Mouse (Mus musculus) MEL (cell line): Measurements from ENCODE around the gene Fhit. TPM values are rescaled to one million over a fixed set of nuclear protein-coding genes. Genes with fewer than 3 reads are reported as not detected.

Source experiments
- DNase-seq: peaks from one replicate; pipeline ENCODE4 v3.0.0; 2011; ENCODE audit warnings: low read depth, low spot score
- H3K27ac ChIP-seq: 2 replicates; pipeline ENCODE4 v1.5.1; 2012; ENCODE audit warnings: low read depth, mild to moderate bottlenecking, control low read depth, low read length, moderate library complexity; ENCODE audit not compliant: control insufficient read depth
- H3K27me3 ChIP-seq, 2 experiments: fragments of 150-350 bp in 1 of 2; sonication (generic) in 1 of 2; 2 replicates each; pipeline ENCODE4 v1.6.1; 2012; ENCODE audit warnings: low read length in 2 of 2, mild to moderate bottlenecking in 2 of 2, improper control_type of control experiment in 1 of 2, moderate library complexity in 1 of 2; ENCODE audit not compliant: insufficient read depth in 2 of 2, control insufficient read depth in 1 of 2
- H3K36me3 ChIP-seq, 2 experiments: 2 replicates each; pipeline ENCODE4 v1.6.1; 2012 to 2014; ENCODE audit warnings: low read length in 2 of 2, improper control_type of control experiment in 1 of 2, inconsistent platforms in 1 of 2, mild to moderate bottlenecking in 1 of 2; ENCODE audit not compliant: insufficient read depth in 2 of 2, control insufficient read depth in 1 of 2
- H3K4me1 ChIP-seq, 2 experiments: fragments of 150-350 bp in 1 of 2; sonication (generic) in 1 of 2; 2 replicates each; pipeline ENCODE4 v1.6.1; 2012; ENCODE audit warnings: low read length in 2 of 2, improper control_type of control experiment in 1 of 2, mild to moderate bottlenecking in 1 of 2; ENCODE audit not compliant: insufficient read depth in 2 of 2, control insufficient read depth in 1 of 2
- H3K4me3 ChIP-seq, 2 experiments: fragments of 150-350 bp in 1 of 2; sonication (generic) in 1 of 2; 2 replicates each; pipeline ENCODE4 v1.5.1; 2012; ENCODE audit warnings: low read depth in 2 of 2, low read length in 2 of 2, mild to moderate bottlenecking in 2 of 2, moderate library complexity in 2 of 2, control low read depth in 1 of 2, improper control_type of control experiment in 1 of 2; ENCODE audit not compliant: control insufficient read depth in 1 of 2, insufficient read depth in 1 of 2
- H3K79me2 ChIP-seq: 2 replicates; pipeline ENCODE4 v1.6.1; 2012; ENCODE audit warnings: mild to moderate bottlenecking, low read length, moderate library complexity; ENCODE audit not compliant: control insufficient read depth, poor library complexity, insufficient read depth
- H3K9ac ChIP-seq: 2 replicates; pipeline ENCODE4 v1.6.1; 2012; ENCODE audit warnings: low read depth, mild to moderate bottlenecking, control low read depth, low read length, moderate library complexity; ENCODE audit not compliant: control insufficient read depth, poor library complexity, severe bottlenecking
- H3K9me3 ChIP-seq: fragments of 150-350 bp; sonication (generic); replicated peaks from 2 replicates; pipeline ENCODE4 v1.6.1; 2012; ENCODE audit warnings: mild to moderate bottlenecking, low read length, improper control_type of control experiment, moderate library complexity; ENCODE audit not compliant: insufficient read depth
- CHD1 ChIP-seq: IDR thresholded peaks from 2 replicates; pipeline ENCODE4 v1.6.1; 2012; ENCODE audit warnings: low read depth, mild to moderate bottlenecking, inconsistent platforms, low read length, improper control_type of control experiment
- CHD2 ChIP-seq: IDR thresholded peaks from 2 replicates; pipeline ENCODE4 v1.6.1; 2011; ENCODE audit warnings: low read length, improper control_type of control experiment
- E2F4 ChIP-seq: IDR thresholded peaks from 2 replicates; pipeline ENCODE4 v1.6.1; 2011; ENCODE audit warnings: low read depth, low read length, improper control_type of control experiment, borderline replicate concordance
- ELF1 ChIP-seq: IDR thresholded peaks from 2 replicates; pipeline ENCODE4 v1.6.1; 2014; ENCODE audit warnings: low read depth, mild to moderate bottlenecking, inconsistent platforms, low read length, improper control_type of control experiment, moderate library complexity
- ETS1 ChIP-seq: IDR thresholded peaks from 2 replicates; pipeline ENCODE4 v1.6.1; 2012; ENCODE audit warnings: low read depth, mild to moderate bottlenecking, inconsistent platforms, low read length, improper control_type of control experiment, moderate library complexity
- GABPA ChIP-seq: IDR thresholded peaks from 2 replicates; pipeline ENCODE4 v1.6.1; 2012; ENCODE audit warnings: low read depth, mild to moderate bottlenecking, inconsistent platforms, low read length, improper control_type of control experiment, moderate library complexity
- GATA1 ChIP-seq: IDR thresholded peaks from 2 replicates; pipeline ENCODE4 v1.6.1; 2011; ENCODE audit warnings: low read depth, low read length, improper control_type of control experiment
- HCFC1 ChIP-seq: IDR thresholded peaks from 2 replicates; pipeline ENCODE4 v1.6.1; 2012; ENCODE audit warnings: low read depth, mild to moderate bottlenecking, inconsistent platforms, low read length, improper control_type of control experiment, moderate library complexity
- KAT2A ChIP-seq: conservative IDR thresholded peaks from 2 replicates; pipeline ENCODE4 v1.6.1; 2012; ENCODE audit warnings: low read depth, low read length, improper control_type of control experiment, inconsistent platforms
- MAZ ChIP-seq: IDR thresholded peaks from 2 replicates; pipeline ENCODE4 v1.6.1; 2012; ENCODE audit warnings: low read depth, mild to moderate bottlenecking, inconsistent platforms, low read length, improper control_type of control experiment
- MYB ChIP-seq: IDR thresholded peaks from 2 replicates; pipeline ENCODE4 v1.6.1; 2011; ENCODE audit warnings: mild to moderate bottlenecking, low read depth, low read length, improper control_type of control experiment
- POLR2AphosphoS2 ChIP-seq: IDR thresholded peaks from 2 replicates; pipeline ENCODE4 v1.6.1; 2011; ENCODE audit warnings: low read length, improper control_type of control experiment
- POLR2AphosphoS5 ChIP-seq: IDR thresholded peaks from 2 replicates; pipeline ENCODE4 v1.6.1; 2012; ENCODE audit warnings: low read depth, borderline replicate concordance, mild to moderate bottlenecking, inconsistent platforms, low read length, moderate library complexity, mixed read lengths
- RAD21 ChIP-seq: IDR thresholded peaks from 2 replicates; pipeline ENCODE4 v1.6.1; 2011; ENCODE audit warnings: mild to moderate bottlenecking, low read depth, low read length, improper control_type of control experiment
- RCOR1 ChIP-seq: IDR thresholded peaks from 2 replicates; pipeline ENCODE4 v1.6.1; 2012; ENCODE audit warnings: low read depth, mild to moderate bottlenecking, inconsistent platforms, low read length, improper control_type of control experiment
- SIN3A ChIP-seq: IDR thresholded peaks from 2 replicates; pipeline ENCODE4 v1.6.1; 2012; ENCODE audit warnings: low read length, improper control_type of control experiment, inconsistent platforms
- SMC3 ChIP-seq: IDR thresholded peaks from 2 replicates; pipeline ENCODE4 v1.6.1; 2011; ENCODE audit warnings: low read depth, low read length, improper control_type of control experiment
- TCF12 ChIP-seq: IDR thresholded peaks from 2 replicates; pipeline ENCODE4 v1.6.1; 2014; ENCODE audit warnings: low read depth, mild to moderate bottlenecking, inconsistent platforms, low read length, improper control_type of control experiment, moderate library complexity
- UBTF ChIP-seq: IDR thresholded peaks from 2 replicates; pipeline ENCODE4 v1.6.1; 2012; ENCODE audit warnings: low read depth, mild to moderate bottlenecking, inconsistent platforms, low read length, improper control_type of control experiment, moderate library complexity, borderline replicate concordance; ENCODE audit not compliant: insufficient read depth
- USF1 ChIP-seq: IDR thresholded peaks from 2 replicates; pipeline ENCODE4 v1.6.1; 2014; ENCODE audit warnings: low read depth, mild to moderate bottlenecking, inconsistent platforms, low read length, improper control_type of control experiment, moderate library complexity
- USF2 ChIP-seq, 2 experiments: IDR thresholded peaks; 2 replicates each; pipeline ENCODE4 v1.6.1; 2011 to 2012; ENCODE audit warnings: improper control_type of control experiment in 2 of 2, low read length in 2 of 2, borderline replicate concordance in 1 of 2, inconsistent platforms in 1 of 2, low read depth in 1 of 2, mild to moderate bottlenecking in 1 of 2; ENCODE audit not compliant: insufficient read depth in 1 of 2
- ZC3H11A ChIP-seq: IDR thresholded peaks from 2 replicates; pipeline ENCODE4 v1.6.1; 2012; ENCODE audit warnings: low read depth, mild to moderate bottlenecking, inconsistent platforms, low read length, improper control_type of control experiment
- ZKSCAN1 ChIP-seq: IDR thresholded peaks from 2 replicates; pipeline ENCODE4 v1.6.1; 2012; ENCODE audit warnings: low read depth, mild to moderate bottlenecking, inconsistent platforms, low read length, improper control_type of control experiment, moderate library complexity
- ZNF384 ChIP-seq: IDR thresholded peaks from 2 replicates; pipeline ENCODE4 v1.6.1; 2012; ENCODE audit warnings: low read depth, mild to moderate bottlenecking, inconsistent platforms, low read length, improper control_type of control experiment
- polyA plus RNA-seq, 2 experiments: library from polyadenylated mRNA; stranded (reverse) in 1 of 2; unstranded in 1 of 2; fragments of >175 nt in 1 of 2; fragments of >200 nt in 1 of 2; gene quantifications; 2 replicates each; pipeline versions ENCODE4 v1.2.1 to v1.2.4; 2012; ENCODE audit warnings: low replicate concordance in 2 of 2, low read depth in 1 of 2; ENCODE audit not compliant: insufficient read length in 2 of 2, insufficient read depth in 1 of 2, missing spikeins in 1 of 2
- total RNA-seq: library from RNA; depleted of rRNA; stranded (reverse); fragments of 300-350 nt; gene quantifications from 2 replicates; pipeline ENCODE4 v1.2.3, GENCODE M21; 2012

The Fhit gene
- total and polyA plus RNA-seq, 3 experiments, result 0.77 to 1.3 TPM; not detected in 1

GRCm38 (mm10) chr14:10129088-10129487, 1032.7 kb downstream of the Fhit start:
- Histone ChIP-seq H3K27me3 (no peaks in the 10 kb centered on the region), H3K9me3 (no peaks in the 10 kb centered on the region), H3K9ac (no peak overlapping the region), H3K27ac (no peak overlapping the region), H3K36me3 (no peaks in the 10 kb centered on the region), H3K4me3 (no peak overlapping the region), H3K4me1 (no peaks in the 10 kb centered on the region), H3K79me2 (no peaks in the 10 kb centered on the region)
- TF ChIP-seq KAT2A (no peak), MAZ (no peak), SMC3 (no peak), POLR2AphosphoS2 (no peak), CHD2 (no peak), E2F4 (no peak), UBTF (no peak), ETS1 (no peak), ELF1 (no peak), POLR2AphosphoS5 (no peak), ZC3H11A (no peak), ZKSCAN1 (no peak), MYB (no peak), GATA1 (no peak), ZNF384 (no peak), SIN3A (no peak), RCOR1 (no peak), USF1 (no peak), RAD21 (no peak), GABPA (no peak)
- DNase-seq, result no peak

DNA sequence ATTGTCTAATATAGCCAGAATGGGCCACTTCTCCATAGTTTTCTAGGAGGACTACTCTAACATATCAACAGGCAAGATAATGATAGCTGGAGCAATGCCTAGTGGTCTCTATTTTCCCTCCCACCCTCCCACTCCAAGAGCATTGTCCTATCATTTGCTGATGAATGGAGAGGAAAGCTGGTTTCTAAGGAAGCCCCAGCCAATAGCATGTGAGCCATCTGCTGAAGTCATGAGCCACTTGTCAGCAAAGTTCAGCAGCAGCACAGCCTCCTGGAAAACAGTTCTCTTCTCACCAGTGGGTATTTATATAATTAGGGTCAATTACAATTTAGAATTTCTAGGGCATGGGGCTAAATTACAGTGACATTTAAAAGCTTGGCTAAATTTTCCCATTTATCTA, 1035.3 kb downstream of the Fhit start:
- Histone ChIP-seq H3K27ac (no peak overlapping the region), H3K9ac (no peak overlapping the region)

More for the DNA sequence above, 1035.3 kb downstream of the Fhit start:
- DNase-seq, result no peak
- H3K79me2 ChIP-seq, result no peaks in the 10 kb centered on the region
- no peak overlapping the region for H3K4me3 ChIP-seq
- H3K36me3 ChIP-seq, result no peaks in the 10 kb centered on the region
- H3K9me3 ChIP-seq, result no peaks in the 10 kb centered on the region
- H3K4me1 ChIP-seq, result no peaks in the 10 kb centered on the region
- H3K27me3 ChIP-seq, result no peaks in the 10 kb centered on the region
- TF ChIP-seq RAD21, result no peak
- TF ChIP-seq E2F4, result no peak
- no peak for TF ChIP-seq MAZ
- no peak for TF ChIP-seq TCF12
- no peak for TF ChIP-seq HCFC1
- no peak for TF ChIP-seq RCOR1
- no peak for TF ChIP-seq GABPA
- no peak for TF ChIP-seq ETS1
- no peak for TF ChIP-seq USF2 (IDR thresholded peaks at IDR 0.05; ENCODE audit: borderline replicate concordance in 1 of 2, insufficient read depth in 1 of 2, low read depth in 1 of 2, low read length in 2 of 2)
- no peak for TF ChIP-seq CHD1
- TF ChIP-seq CHD2, result no peak
- no peak for TF ChIP-seq GATA1
- TF ChIP-seq, all 39 proteins: peak for 0
